Mouse (Mus musculus) small intestine, adult 2 months (tissue): ENCODE measurements at regions not wholly inside any gene's neighbourhood (a gene's known extent, or its start where the extent isn't known, plus 50 kb on each side); places are given as distances from the start of the nearest gene placed in this dataset.

Source experiments
- CTCF ChIP-seq: fragments of 200-500 bp; IDR thresholded peaks from 2 replicates; pipeline ENCODE4 v1.5.1; 2012; ENCODE audit warnings: low read depth, mild to moderate bottlenecking, control low read depth, inconsistent platforms, low read length, moderate library complexity, mixed read lengths; ENCODE audit not compliant: insufficient replicate concordance, insufficient read length; ENCODE audit errors: extremely low read depth
- POLR2A ChIP-seq: fragments of 200-500 bp; IDR thresholded peaks from 2 replicates; pipeline ENCODE4 v1.6.1; 2012; ENCODE audit warnings: low read depth, mild to moderate bottlenecking, control low read depth, inconsistent platforms, low read length, moderate library complexity

DNA sequence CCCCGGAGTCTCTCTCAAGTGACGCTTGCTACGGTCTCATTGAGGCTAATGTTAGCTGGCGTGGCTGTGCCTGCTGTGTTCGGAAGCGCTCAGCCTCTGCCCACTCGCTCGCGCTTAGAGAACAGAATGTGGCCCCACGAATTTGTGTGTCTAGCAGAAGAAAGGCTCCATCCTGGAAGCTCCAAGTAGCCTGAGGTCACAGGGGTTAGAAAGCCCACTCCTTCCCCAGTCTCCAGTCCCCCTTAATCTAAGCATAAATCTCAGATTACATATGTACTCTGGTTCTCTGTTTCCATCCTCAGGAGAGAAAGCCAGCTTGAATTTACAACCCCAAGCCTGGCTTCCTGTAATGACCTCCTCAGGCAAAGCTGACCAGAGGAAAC is 73.8 kb upstream of the Gm9887 start:
- no peak for TF ChIP-seq CTCF
- TF ChIP-seq POLR2A: no peak
